Mouse (Mus musculus) left cerebral cortex, adult 2 months (tissue): ENCODE data around the gene Zfp710. TPM values are rescaled to one million over a fixed set of nuclear protein-coding genes. Genes with fewer than 3 reads are reported as not detected.
A peak's percentile ranks its signal among the peaks of the same experiment; 100 is the strongest.

Experiments used
- DNase-seq, 2 experiments: peaks; one replicate each; pipeline ENCODE4 v3.0.0; 2021 to 2022; ENCODE audit warnings: low spot score in 2 of 2, mixed read lengths in 1 of 2; ENCODE audit errors: extremely low spot score in 1 of 2
- H3K27ac ChIP-seq: fragments of 200-600 bp; 2 replicates; pipeline ENCODE4 v1.8.1; 2022
- H3K4me3 ChIP-seq: fragments of 200-600 bp; 2 replicates; pipeline ENCODE4 v1.8.1; 2022
- CTCF ChIP-seq: fragments of 200-600 bp; IDR thresholded peaks from 2 replicates; pipeline ENCODE4 v1.8.1; 2022; ENCODE audit warnings: antibody characterized with exemption, mild to moderate bottlenecking, moderate library complexity
- intact Hi-C: fragments of 180-260 bp; cut with DNase I; formaldehyde crosslinking; loops from one replicate; pipeline ENCODE4 v1.15.1; 2025
- total RNA-seq, 2 experiments: library from RNA; stranded (reverse); gene quantifications; 2 replicates each; pipeline ENCODE4 v1.2.3; 2021

Gene Zfp710
- total RNA-seq, 2 experiments from 2014 or later, result 18.9 to 21.7 TPM

DNA sequence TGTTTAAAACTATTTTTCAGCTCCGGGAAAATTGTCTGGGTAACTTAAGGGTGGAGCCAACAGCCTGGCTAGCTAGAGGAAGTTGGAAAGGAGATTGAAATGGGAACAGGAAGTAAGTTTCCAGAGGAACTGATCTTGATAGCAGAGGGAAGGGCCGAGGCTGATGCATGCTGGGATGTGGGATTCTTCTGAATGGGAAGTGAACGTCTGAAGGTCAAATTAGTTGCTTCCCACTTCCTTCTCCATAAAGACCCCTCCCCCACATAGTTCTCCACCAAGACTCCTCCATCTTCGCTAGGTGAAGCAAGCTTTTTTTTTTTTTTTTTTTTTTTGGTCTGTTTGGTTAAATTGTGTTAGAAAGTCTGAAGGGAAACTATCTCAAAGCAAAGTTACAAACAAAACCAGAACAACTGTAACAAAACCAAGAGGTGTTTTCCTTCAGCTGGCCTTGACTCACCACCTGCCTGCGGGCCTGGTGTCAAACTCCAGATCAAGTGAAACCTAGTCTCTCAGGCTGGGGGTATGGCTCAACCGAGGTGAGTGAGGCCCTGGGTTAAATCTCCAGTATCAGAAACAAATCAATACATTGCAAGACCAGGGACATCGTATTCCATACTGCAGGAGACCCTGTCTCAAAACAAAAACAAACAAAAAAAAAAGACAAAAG lies 10.6 kb upstream of the Zfp710 start:
- H3K27ac ChIP-seq, result no peak overlapping the region
- TF ChIP-seq CTCF, result no peak
- H3K4me3 ChIP-seq, result no peak overlapping the region
- intact Hi-C loops, result no loop called here
- DNase-seq, result no peak

DNA sequence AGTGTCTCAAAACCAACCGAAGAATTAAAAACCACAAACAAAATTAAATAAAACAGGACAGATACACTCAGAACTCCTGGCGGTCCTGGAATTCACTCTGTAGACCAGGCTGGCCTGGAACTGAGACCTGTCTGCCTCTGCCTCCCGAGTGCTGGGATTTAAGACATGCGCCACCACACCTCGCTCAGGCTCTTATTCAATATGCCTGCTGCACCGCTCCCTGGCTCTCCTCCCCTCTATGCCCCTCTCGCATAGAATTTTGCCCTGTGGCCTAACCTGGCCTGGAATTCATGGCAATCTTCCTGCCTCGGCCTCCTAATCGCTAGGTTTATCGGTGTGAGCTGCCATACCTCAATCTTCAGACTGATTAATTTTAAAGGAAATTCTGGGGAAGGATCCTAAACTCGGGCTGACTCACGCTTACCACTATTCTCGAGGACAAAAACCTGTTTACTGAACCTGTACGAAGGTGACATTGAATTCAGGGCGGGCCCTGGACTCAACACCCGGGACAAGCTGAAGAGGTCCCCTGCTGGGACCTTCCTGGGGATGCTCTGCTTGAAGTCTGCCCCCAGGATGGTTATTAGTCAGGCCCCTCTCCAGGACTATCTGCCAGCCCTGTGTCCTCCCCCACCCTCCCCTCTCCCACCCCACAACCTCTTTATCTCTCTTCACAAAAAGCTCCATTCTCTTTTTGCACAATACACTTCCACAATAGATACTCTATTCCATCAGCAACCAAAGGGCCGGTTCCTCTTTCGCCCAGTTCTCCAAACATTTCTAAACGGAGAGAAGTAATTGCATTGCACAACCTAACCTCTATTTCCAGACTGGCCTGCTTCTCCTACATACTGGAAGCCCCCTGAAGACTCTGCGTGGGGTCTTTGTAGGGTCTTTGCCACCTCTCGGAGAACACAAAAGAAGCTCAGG lies 9.5 kb upstream of the Zfp710 start:
- intact Hi-C loops, result no loop called here
- H3K4me3 ChIP-seq, result no peak overlapping the region
- no peak for DNase-seq
- H3K27ac ChIP-seq, result no peak overlapping the region
- TF ChIP-seq CTCF, result no peak

DNA sequence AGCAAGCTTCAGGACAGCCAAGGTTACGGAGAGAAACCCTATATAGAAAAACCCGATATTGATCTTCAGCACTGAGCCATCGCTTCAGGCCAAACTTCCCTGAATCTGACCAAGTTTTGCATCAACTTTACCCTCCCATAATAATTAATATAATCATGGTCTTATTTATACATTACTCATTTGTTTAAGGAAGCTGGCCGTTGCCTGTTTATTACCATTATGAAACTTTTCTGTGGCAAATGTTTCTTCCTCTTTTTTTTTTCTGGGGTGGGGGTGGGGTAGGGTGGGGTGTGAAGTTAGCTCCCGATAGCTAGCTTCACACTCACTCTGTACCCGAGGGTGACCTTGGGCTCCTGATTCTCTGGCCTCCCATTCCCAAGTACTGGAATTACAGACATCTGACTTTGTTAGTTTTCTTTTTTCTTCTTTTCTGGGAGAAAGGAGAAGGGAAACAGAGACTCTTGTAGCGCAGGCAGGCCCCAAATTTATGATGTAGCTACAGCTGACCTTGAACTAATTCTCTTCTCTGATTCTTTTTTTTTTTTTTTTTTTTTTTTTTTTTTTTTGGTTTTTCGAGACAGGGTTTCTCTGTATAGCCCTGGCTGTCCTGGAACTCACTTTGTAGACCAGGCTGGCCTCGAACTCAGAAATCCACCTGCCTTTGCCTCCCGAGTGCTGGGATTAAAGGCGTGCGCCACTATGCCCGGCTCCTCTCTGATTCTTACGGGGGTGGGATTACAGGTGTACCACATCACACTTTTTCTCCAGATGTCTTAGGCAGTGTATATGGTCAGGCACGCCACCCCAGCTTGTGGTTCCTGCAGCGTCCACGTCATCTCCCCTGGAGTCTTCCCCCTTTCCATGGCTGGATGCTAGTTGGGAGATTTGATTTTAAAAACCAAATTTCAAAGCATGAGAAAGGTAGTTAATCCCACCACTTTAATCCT lies 5.8 kb upstream of the Zfp710 start:
- no peak for TF ChIP-seq CTCF
- intact Hi-C loops, result no loop called here
- Histone ChIP-seq H3K4me3 (no peak overlapping the region), H3K27ac (no peak overlapping the region)
- no peak for DNase-seq

- H3K27ac ChIP-seq, result 0 out of 2 replicates have a peak overlapping the region, but pooled peaks have one; percentile 8
- no peak for DNase-seq
- TF ChIP-seq CTCF, result peak; percentile 46
- intact Hi-C loops, result loop anchor here (2.0 kb wide), 1 partner anchor 61 kb away; no protein-coding TSS in a partner anchor
- H3K4me3 ChIP-seq, result no peak overlapping the region
These were observed 786 bp upstream of the Zfp710 start for GRCm38 (mm10) chr7:80023621-80024435.

DNA sequence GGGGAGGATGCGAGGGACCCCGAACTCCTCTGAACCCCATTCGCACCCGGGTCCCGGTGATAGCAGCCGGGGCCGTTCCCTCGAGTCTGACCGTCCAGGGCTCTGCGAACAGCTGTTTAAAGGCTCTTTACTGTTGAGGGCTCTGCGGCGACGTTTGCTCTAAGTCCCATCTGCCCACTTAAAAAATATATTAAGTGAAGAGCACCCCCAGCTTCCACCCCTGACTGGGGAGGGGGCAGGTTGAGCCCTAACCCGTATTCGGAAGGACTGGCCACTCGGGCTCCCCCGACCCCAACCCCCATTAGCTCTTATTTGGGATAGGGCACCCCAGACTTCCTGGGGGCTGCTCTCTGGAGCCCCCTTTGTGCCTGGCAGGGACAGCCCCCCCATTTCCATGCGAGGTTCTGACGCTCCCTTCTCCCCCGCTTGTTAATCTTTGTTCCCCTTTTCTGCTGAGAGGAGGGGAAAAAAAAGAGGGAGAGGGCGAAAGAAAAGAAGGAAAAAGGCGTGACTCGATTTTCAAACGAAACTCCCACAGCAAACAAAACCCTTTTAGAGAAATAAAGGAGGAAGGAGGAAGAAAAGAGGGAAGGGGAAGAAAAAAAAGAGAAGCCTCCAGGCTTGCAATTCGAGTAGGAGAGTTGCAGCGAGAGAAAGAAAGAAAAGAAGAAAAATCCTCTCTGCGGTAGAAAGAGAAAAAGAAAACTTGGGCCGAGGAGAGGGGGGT lies 940 bp downstream of the Zfp710 start:
- Histone ChIP-seq H3K27ac (peak overlapping the region; percentile 88), H3K4me3 (peak overlapping the region; percentile 57)
- no peak for TF ChIP-seq CTCF
- intact Hi-C loops, result loop anchor here (1.0 to 2.0 kb wide), 2 partner anchors 59 to 105 kb away; partner anchors contain the start of gene Ap3s2
- no peak for DNase-seq

GRCm38 (mm10) chr7:80026118-80026989 lies 1.7 kb downstream of the Zfp710 start:
- TF ChIP-seq CTCF, result no peak
- peak overlapping the region; percentile 89 for H3K4me3 ChIP-seq
- DNase-seq, result peak; percentile 43 to 56
- H3K27ac ChIP-seq, result peak overlapping the region; percentile 88
- intact Hi-C loops, result loop anchor here (1.0 kb wide), 1 partner anchor 106 kb away; the partner anchor contains the start of gene Ap3s2

DNA sequence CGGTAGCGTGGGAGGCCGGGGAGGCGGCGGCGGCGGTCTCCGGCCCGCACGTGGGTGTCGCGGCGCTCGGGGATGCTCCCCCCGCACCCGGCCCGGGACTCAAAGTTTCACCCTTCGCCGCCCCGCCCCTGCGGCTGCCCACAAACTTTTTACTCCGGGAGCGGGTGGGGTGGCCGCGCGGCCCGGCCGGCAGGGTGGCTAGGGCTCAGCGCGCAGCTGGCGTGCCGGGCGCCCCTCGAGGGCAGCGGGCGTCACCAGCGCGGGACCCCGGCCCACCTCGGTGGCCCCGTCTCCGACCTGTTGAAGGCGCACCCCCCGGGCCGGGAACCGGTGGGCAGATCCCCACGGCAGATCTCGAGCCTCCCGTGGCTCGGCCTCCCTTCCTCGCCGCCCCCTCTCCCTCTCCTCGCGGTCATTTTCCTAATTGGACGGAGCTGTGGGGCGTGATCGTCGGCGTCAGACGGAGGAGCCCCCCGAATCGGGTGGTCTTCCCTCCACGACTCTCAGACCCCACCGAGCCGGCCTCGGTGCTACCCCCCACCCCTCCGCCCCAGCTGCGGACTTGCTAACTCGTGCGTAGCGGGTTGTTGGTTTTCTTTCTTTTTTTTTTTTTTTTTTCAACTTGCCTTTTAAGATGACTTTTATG lies 2.5 kb downstream of the Zfp710 start:
- no peak for TF ChIP-seq CTCF
- H3K27ac ChIP-seq, result peak overlapping the region; percentile 84
- DNase-seq, result peak; percentile 53 to 60
- intact Hi-C loops, result loop anchor here (1.0 kb wide), 1 partner anchor 107 kb away; the partner anchor contains the start of gene Ap3s2
- peak overlapping the region; percentile 89 for H3K4me3 ChIP-seq

DNA sequence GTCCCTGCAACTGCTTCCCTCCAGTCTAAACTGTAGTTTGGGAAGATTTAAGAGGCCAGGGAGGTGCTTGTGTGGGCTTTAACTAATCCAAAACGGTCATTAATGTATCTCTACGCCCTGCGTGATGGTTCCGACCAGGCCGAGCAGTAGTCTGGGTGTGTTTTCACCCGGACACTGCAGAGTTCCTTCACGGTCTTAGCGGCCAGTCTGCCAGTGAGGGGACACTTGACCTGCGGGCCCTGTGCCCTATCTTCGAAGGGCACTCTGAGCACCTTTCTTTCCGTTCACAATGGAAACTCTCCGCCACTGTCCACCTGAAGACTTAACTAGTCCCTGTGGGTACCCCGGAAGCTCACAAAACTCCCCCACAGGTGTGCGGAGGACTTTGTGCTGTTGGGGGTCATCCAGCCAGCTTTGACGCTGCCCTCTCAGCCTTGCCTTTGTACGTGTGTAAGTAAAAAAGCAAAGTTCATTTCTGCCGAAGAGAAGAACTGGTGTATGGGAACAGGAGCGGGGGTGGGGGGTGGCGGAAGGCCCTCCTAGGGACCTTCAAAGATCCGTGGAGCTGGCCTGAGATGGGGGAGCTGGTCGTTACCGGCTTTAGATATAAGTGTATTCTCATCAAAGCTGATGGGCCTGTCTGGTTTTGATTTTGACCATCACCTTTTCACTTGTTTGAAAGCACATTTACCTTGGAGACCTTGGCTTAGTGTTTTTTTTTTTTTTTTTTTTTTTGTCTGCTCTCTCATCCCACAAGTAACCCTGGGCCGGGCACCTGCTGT lies 3.2 kb downstream of the Zfp710 start:
- DNase-seq, result no peak
- Histone ChIP-seq H3K27ac (peak overlapping the region; percentile 84), H3K4me3 (peak overlapping the region; percentile 89)
- intact Hi-C loops, result no loop called here
- no peak for TF ChIP-seq CTCF
